Mouse (Mus musculus): Measurements from ENCODE around the gene Plxdc1. TPM values are rescaled to one million over a fixed set of nuclear protein-coding genes. Genes with fewer than 3 reads are reported as not detected.

The Plxdc1 gene
- polyA plus RNA-seq, 2 experiments, result 0.20 to 0.38 TPM

- TF ChIP-seq EP300 (IDR thresholded peaks at IDR 0.05; ENCODE audit: low read depth) (no peak), CTCF (IDR thresholded peaks at IDR 0.05; ENCODE audit: low read depth) (no peak)
- no peak overlapping the region for H3K4me2 ChIP-seq (ENCODE audit: low read depth)
- no peaks in the 10 kb centered on the region for H3K9me3 ChIP-seq (ENCODE audit: control insufficient read depth, low read length)
- H3K27ac ChIP-seq, result no peak overlapping the region
- 68% methylated on average over 7 of the region's 7 CpGs for WGBS (ENCODE audit: insufficient replicate concordance)
- H3K27me3 ChIP-seq (ENCODE audit: control insufficient read depth, insufficient read depth, low read length), result no peaks in the 10 kb centered on the region
- no peak overlapping the region for H3K9ac ChIP-seq (replicated peaks)
- no peaks in the 10 kb centered on the region for H3K4me1 ChIP-seq (replicated peaks; ENCODE audit: control insufficient read depth in 2 of 2, insufficient read depth in 2 of 2, low read length in 1 of 2)
- no peak for ATAC-seq (ENCODE audit: insufficient read depth)
- H3K36me3 ChIP-seq (replicated peaks; ENCODE audit: control insufficient read depth, insufficient read depth, low read depth), result no peaks in the 10 kb centered on the region
- no peak overlapping the region for H3K4me3 ChIP-seq (ENCODE audit: insufficient read depth in 1 of 2, low read depth in 2 of 2, low read length in 2 of 2)
- no peak for DNase-seq (ENCODE audit: low read depth in 3 of 3, low spot score in 3 of 3)
These were observed 15.5 kb downstream of the Plxdc1 start for GRCm38 (mm10) chr11:97970771-97971170.

- H3K4me2 ChIP-seq (ENCODE audit: low read depth), result no peak overlapping the region
- ATAC-seq (ENCODE audit: insufficient read depth) (no peak), DNase-seq (ENCODE audit: low read depth in 3 of 3, low spot score in 3 of 3) (no peak)
- no peaks in the 10 kb centered on the region for H3K4me1 ChIP-seq (replicated peaks; ENCODE audit: control insufficient read depth in 2 of 2, insufficient read depth in 2 of 2, low read length in 1 of 2)
- no peaks in the 10 kb centered on the region for H3K36me3 ChIP-seq (replicated peaks; ENCODE audit: control insufficient read depth, insufficient read depth, low read depth)
- H3K9ac ChIP-seq (replicated peaks), result no peak overlapping the region
- 34% methylated on average over 5 of the region's 5 CpGs for WGBS (ENCODE audit: insufficient replicate concordance)
- no peaks in the 10 kb centered on the region for H3K9me3 ChIP-seq (ENCODE audit: control insufficient read depth, low read length)
- H3K27me3 ChIP-seq (ENCODE audit: control insufficient read depth, insufficient read depth, low read length), result no peaks in the 10 kb centered on the region
- H3K4me3 ChIP-seq (ENCODE audit: insufficient read depth in 1 of 2, low read depth in 2 of 2, low read length in 2 of 2), result no peak overlapping the region
- TF ChIP-seq CTCF (IDR thresholded peaks at IDR 0.05; ENCODE audit: low read depth), result no peak
- no peak for TF ChIP-seq EP300 (IDR thresholded peaks at IDR 0.05; ENCODE audit: low read depth)
- no peak overlapping the region for H3K27ac ChIP-seq
These were observed 17.9 kb downstream of the Plxdc1 start for GRCm38 (mm10) chr11:97968385-97968784.

- H3K27ac ChIP-seq, result no peak overlapping the region
- H3K9ac ChIP-seq (replicated peaks), result no peak overlapping the region
- no peaks in the 10 kb centered on the region for H3K36me3 ChIP-seq (replicated peaks; ENCODE audit: control insufficient read depth, insufficient read depth, low read depth)
- H3K4me2 ChIP-seq (ENCODE audit: low read depth), result no peak overlapping the region
- H3K4me1 ChIP-seq (replicated peaks; ENCODE audit: control insufficient read depth in 2 of 2, insufficient read depth in 2 of 2, low read length in 1 of 2), result no peaks in the 10 kb centered on the region
- no peaks in the 10 kb centered on the region for H3K9me3 ChIP-seq (ENCODE audit: control insufficient read depth, low read length)
- WGBS (ENCODE audit: insufficient replicate concordance), result 52% methylated on average over 2 of the region's 2 CpGs
- H3K4me3 ChIP-seq (ENCODE audit: insufficient read depth in 1 of 2, low read depth in 2 of 2, low read length in 2 of 2), result no peak overlapping the region
- DNase-seq (ENCODE audit: low read depth in 3 of 3, low spot score in 3 of 3) (no peak), ATAC-seq (ENCODE audit: insufficient read depth) (no peak)
- no peaks in the 10 kb centered on the region for H3K27me3 ChIP-seq (ENCODE audit: control insufficient read depth, insufficient read depth, low read length)
- TF ChIP-seq CTCF (IDR thresholded peaks at IDR 0.05; ENCODE audit: low read depth), result no peak
- no peak for TF ChIP-seq EP300 (IDR thresholded peaks at IDR 0.05; ENCODE audit: low read depth)
These were observed 19.1 kb downstream of the Plxdc1 start for GRCm38 (mm10) chr11:97967114-97967513.

- DNase-seq (ENCODE audit: low read depth in 3 of 3, low spot score in 3 of 3) (no peak), ATAC-seq (ENCODE audit: insufficient read depth) (no peak)
- H3K9me3 ChIP-seq (ENCODE audit: control insufficient read depth, low read length), result no peaks in the 10 kb centered on the region
- H3K4me3 ChIP-seq (ENCODE audit: insufficient read depth in 1 of 2, low read depth in 2 of 2, low read length in 2 of 2), result no peak overlapping the region
- H3K9ac ChIP-seq (replicated peaks), result no peak overlapping the region
- 88% methylated on average over 1 of the region's 1 CpGs for WGBS (ENCODE audit: insufficient replicate concordance)
- no peak overlapping the region for H3K4me2 ChIP-seq (ENCODE audit: low read depth)
- H3K4me1 ChIP-seq (replicated peaks; ENCODE audit: control insufficient read depth in 2 of 2, insufficient read depth in 2 of 2, low read length in 1 of 2), result no peaks in the 10 kb centered on the region
- H3K27me3 ChIP-seq (ENCODE audit: control insufficient read depth, insufficient read depth, low read length), result no peaks in the 10 kb centered on the region
- H3K36me3 ChIP-seq (replicated peaks; ENCODE audit: control insufficient read depth, insufficient read depth, low read depth), result no peaks in the 10 kb centered on the region
- TF ChIP-seq EP300 (IDR thresholded peaks at IDR 0.05; ENCODE audit: low read depth), result no peak
- TF ChIP-seq CTCF (IDR thresholded peaks at IDR 0.05; ENCODE audit: low read depth), result peak; percentile 71
- no peak overlapping the region for H3K27ac ChIP-seq
These were observed 25.3 kb downstream of the Plxdc1 start for GRCm38 (mm10) chr11:97960907-97961306.

GRCm38 (mm10) chr11:97959300-97959680 lies 27.0 kb downstream of the Plxdc1 start:
- H3K9ac ChIP-seq (replicated peaks), result no peak overlapping the region
- no peaks in the 10 kb centered on the region for H3K9me3 ChIP-seq (ENCODE audit: control insufficient read depth, low read length)
- H3K4me2 ChIP-seq (ENCODE audit: low read depth), result no peak overlapping the region
- ATAC-seq (ENCODE audit: insufficient read depth) (no peak), DNase-seq (ENCODE audit: low read depth in 3 of 3, low spot score in 3 of 3) (no peak)
- H3K4me3 ChIP-seq (ENCODE audit: insufficient read depth in 1 of 2, low read depth in 2 of 2, low read length in 2 of 2), result no peak overlapping the region
- H3K27ac ChIP-seq, result no peak overlapping the region
- peaks cover 0 to 3% of the 10 kb centered on the region in 2 experiments; a peak in 1 of 4 replicates for H3K4me1 ChIP-seq (replicated peaks; ENCODE audit: control insufficient read depth in 2 of 2, insufficient read depth in 2 of 2, low read length in 1 of 2)
- no peaks in the 10 kb centered on the region for H3K36me3 ChIP-seq (replicated peaks; ENCODE audit: control insufficient read depth, insufficient read depth, low read depth)
- WGBS (ENCODE audit: insufficient replicate concordance), result 65% methylated on average over 5 of the region's 5 CpGs
- TF ChIP-seq CTCF (IDR thresholded peaks at IDR 0.05; ENCODE audit: low read depth) (no peak), EP300 (IDR thresholded peaks at IDR 0.05; ENCODE audit: low read depth) (no peak)
- H3K27me3 ChIP-seq (ENCODE audit: control insufficient read depth, insufficient read depth, low read length), result no peaks in the 10 kb centered on the region

All from liver, embryonic 14.5 days (tissue).